Mouse (Mus musculus) left cerebral cortex, postnatal 10 days (tissue): Measurements from ENCODE around the gene Lztfl1. TPM values are rescaled to one million over a fixed set of nuclear protein-coding genes. Genes with fewer than 3 reads are reported as not detected.
"Not testable (repeated sequence)": the region's sequence is repeated elsewhere in the genome, so short reads cannot be mapped to it uniquely, and the experiment has no call there.

Experiments used
- DNase-seq, 2 experiments: peaks; one replicate each; pipeline ENCODE4 v3.0.0; 2021 to 2022; ENCODE audit warnings: low spot score in 2 of 2, mixed read lengths in 1 of 2; ENCODE audit errors: extremely low spot score in 1 of 2
- intact Hi-C: fragments of 180-260 bp; cut with DNase I; formaldehyde crosslinking; loops from one replicate; pipeline ENCODE4 v1.15.1; 2025
- total RNA-seq, 2 experiments: library from RNA; stranded (reverse); gene quantifications; 2 replicates each; pipeline ENCODE4 v1.2.3; 2021

Lztfl1 gene
- total RNA-seq, 2 experiments from 2014 or later, result 72.3 to 72.9 TPM

DNA sequence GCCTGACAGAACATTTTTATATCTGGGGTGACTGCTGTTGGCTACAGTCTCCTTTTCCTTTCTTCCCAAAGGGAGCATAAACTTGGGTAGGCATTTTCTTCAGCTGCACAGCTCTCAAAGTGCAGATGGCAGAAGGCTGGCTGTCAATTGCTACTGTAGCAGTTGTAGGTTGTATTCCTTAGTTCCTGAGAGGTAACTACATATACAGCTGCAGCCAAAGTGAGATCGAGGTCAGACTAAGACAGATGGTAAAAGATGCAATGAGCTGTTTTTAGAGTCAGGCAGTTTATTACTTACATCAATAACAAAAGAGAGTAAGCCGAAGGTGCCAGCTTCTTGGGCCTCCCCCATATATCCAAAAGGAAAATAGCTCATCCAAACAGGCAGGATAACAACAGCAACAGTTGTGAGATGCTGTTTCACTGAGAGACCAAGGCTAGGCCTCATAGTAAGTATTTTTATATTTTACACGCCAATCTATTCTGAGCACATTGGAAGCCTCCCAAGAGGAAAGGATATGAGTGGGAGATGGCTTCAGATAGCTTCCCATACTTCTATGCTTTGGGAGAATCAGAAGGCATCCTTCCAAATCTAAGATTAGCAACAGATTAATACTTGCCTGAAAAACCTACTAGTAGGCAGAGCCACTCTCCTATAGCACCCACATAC is 21.7 kb downstream of the Lztfl1 start:
- DNase-seq, result peak in 1 of 2 experiments; percentile 56
- intact Hi-C loops, result no loop called here

DNA sequence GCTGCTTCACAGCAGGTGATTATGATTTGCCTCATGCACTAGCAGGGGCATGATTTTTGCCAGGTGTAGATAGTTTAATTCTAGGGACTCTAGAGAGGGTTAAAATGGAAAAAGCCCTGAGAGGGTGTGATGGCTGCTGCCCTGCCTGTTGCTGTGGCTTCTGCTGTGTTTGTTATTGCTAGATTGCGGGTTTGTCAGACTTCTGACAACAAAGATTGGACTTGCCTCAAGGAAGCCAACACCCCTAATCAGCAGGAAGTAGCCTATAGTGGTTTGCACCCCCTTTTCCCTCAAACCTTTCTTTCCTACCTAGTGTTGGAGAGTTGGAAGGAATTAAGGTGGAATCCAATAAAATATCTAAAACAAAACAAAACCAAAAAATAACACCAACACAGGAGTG is 29.3 kb downstream of the Lztfl1 start:
- DNase-seq, result no peak

DNA sequence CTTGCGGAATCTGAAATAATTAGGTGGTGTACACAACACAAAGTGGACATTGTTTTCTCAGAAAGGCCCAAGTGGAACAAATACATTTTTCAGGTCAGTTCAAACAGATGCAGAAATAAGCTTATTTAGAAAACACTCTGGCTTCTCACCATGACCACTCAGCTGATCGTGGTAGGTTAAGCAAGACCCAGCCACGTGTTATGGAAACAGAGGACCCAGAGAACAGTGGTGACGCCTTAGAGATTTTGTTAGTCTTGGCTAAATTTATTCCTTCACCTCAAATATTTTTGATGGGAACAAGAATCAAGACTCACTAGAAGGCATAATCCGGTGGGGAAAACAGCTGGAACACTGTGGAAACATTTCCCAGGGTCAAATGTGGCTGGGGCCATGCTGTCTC is 31.3 kb downstream of the Lztfl1 start:
- peak in 1 of 2 experiments; percentile 64 for DNase-seq
- intact Hi-C loops, result no loop called here

More for the DNA sequence above, 29.3 kb downstream of the Lztfl1 start:
- intact Hi-C loops, result no loop called here

DNA sequence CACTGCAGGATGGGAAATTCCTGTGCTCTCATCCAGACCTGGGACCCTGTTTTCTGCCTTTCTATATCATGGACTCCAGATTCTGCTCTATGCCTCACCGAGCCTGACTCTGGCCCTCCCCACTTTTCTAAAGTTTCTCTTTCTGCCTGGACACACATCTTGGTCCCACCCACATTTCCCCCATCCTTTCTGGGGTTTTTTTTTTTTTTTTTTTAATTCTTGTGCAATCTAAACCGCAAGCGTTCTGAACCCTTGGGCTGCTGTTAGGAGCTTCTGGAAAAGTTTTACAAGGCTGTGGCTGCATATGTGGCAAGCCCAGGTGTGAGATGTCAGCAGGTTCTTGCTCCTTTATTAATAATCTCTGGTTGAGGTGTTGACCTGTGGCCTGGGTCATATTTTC is 33.8 kb downstream of the Lztfl1 start:
- intact Hi-C loops, result no loop called here
- DNase-seq, result no peak

- DNase-seq, result no peak
- intact Hi-C loops, result no loop called here
Measured at GRCm38 (mm10) chr9:123679198-123679597, 38.3 kb downstream of the Lztfl1 start.

GRCm38 (mm10) chr9:123678327-123679105 is 39.0 kb downstream of the Lztfl1 start, which contains the start of the genes Ccr9 and Slc6a20a:
Gene Ccr9, plus strand, starts transcription at chr9:123678439.
Gene Slc6a20a, minus strand, starts transcription at chr9:123678885.
- peak in 1 of 2 experiments; percentile 49 for DNase-seq
- intact Hi-C loops, result no loop called here

DNA sequence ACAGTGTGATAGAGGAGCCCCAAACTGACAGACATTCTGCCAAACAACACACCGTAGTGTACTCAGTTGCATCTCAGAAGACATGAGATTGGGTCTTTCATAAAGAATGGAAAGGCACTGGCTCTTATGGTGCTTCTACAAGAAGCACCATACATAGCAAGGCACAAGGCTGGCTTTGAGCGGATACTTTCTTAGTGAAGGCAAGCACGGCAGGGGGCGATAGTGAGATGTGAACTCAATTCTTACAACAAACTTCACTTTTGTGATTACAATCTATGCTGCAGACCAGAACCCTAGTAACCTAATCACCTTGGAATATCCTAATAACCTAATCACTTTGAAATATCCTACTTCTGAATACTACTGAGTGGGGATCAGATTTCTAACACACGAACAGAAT is 51.9 kb downstream of the Lztfl1 start:
- intact Hi-C loops, result no loop called here
- DNase-seq, result peak in 1 of 2 experiments; percentile 55

DNA sequence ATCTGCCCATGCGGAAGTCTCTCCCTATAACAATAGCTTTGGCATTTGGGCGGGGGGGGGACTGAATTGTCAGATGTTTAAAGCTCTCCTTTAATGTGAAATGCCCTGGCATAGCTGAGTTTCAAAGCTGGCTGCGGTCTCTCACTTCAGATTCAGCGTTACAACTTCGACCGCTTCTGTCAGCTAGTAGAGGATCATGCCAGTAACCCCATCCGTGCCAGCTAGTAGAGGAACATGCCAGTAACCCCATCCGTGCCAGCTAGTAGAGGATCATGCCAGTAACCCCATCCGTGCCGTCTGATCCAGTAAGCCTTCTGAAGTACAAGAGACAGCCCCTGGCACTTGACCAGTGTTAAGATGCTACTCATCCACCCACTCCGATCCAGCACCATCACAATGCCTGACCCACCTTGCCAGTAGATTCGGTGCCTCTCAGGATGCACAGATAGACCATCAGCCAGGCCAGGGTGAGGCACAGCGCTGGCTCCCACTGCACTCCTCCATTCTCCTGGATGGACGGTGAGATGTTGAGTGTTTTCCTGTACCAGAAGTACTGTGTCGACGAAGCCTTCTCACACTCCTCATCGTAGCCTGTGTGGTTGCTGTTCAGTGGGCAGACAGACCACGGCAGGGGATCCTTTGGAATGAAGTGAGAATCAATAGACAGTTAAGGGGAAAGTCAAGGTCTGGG is 57.4 kb downstream of the Lztfl1 start:
- intact Hi-C loops, DNase-seq: not testable (repeated sequence)

- intact Hi-C loops, result no loop called here
- DNase-seq, result no peak
Measured at GRCm38 (mm10) chr9:123658981-123659380, 58.5 kb downstream of the Lztfl1 start.

GRCm38 (mm10) chr9:123657457-123657856 is 60.0 kb downstream of the Lztfl1 start:
- DNase-seq, result no peak

GRCm38 (mm10) chr9:123651369-123651768 is 66.1 kb downstream of the Lztfl1 start:
- DNase-seq, result no peak
- intact Hi-C loops, result no loop called here

More at GRCm38 (mm10) chr9:123657457-123657856, 60.0 kb downstream of the Lztfl1 start:
- intact Hi-C loops, result no loop called here

DNA sequence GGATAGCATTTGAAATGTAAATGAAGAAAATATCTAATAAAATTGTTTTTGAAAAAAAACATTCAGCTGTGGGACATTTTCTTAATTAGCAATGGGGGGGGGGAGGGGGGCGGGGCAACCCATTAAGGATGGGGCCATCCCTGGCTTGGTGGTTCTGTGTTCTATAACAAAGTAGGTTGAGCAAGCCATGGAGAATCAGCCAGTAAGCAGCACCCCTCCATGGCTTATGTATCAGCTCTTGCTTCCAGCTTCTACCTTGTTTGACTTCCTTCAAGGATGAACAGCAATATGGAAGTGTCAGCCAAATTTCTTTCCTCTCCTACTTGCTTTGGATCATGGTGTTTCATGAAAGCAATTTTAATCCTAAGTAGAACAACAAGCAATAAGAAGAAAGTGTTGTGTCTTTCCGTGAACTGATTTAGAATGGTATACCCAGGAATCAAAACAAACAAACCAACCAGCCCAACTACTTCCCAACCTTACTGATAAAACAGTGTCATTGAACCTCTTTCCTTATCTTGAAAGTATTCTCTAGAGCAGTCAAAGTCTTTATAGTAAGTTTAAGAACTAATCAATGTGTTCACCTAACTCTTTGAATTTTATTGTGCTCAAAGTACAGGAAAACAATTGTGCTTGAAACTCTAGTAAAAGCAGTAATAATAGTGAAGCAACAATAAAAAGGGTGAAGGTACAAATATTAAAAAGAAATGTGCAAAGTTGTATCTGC is 67.5 kb downstream of the Lztfl1 start:
- no peak for DNase-seq
- intact Hi-C loops, result no loop called here

Other genes starting within 250 kb of the Lztfl1 start
- 10 to 100 TPM in 1 of 2 experiments, 1 to 10 TPM in 1; 9.9 to 10.1 TPM for gene Limd1, start 239.0 kb downstream of the Lztfl1 start, total RNA-seq
- 10 to 100 TPM; 42.4 to 46.1 TPM for gene Sacm1l, start 187.9 kb downstream of the Lztfl1 start, total RNA-seq
- gene Slc6a20b, start 85.1 kb downstream of the Lztfl1 start, total RNA-seq, result under 1 TPM; 0.61 to 0.75 TPM
- under 1 TPM; 0.10 to 0.17 TPM for gene Ccr9, start 39.3 kb downstream of the Lztfl1 start, total RNA-seq
- gene Slc6a20a, start 38.8 kb downstream of the Lztfl1 start, total RNA-seq, result 10 to 100 TPM; 15.2 to 16.2 TPM
- gene Cxcr6, start 88.8 kb upstream of the Lztfl1 start, total RNA-seq, result not detected
- 10 to 100 TPM; 20.5 to 21.1 TPM for gene Fyco1, start 134.2 kb upstream of the Lztfl1 start, total RNA-seq
- not detected for gene Xcr1, start 144.3 kb upstream of the Lztfl1 start, total RNA-seq